Mouse (Mus musculus) forebrain, embryonic 10.5 days (tissue): ENCODE results near the gene Nfatc2. TPM values are rescaled to one million over a fixed set of nuclear protein-coding genes. Genes with fewer than 3 reads are reported as not detected.

ENCODE experiments used
- DNase-seq: peaks from one replicate; pipeline ENCODE4 v3.0.0-alpha.2; 2017; ENCODE audit warnings: low spot score; ENCODE audit errors: extremely low spot score
- H3K27ac ChIP-seq: fragments of 300-500 bp; sonication (generic); 2 replicates; pipeline ENCODE4 v1.5.1; 2016; ENCODE audit warnings: mild to moderate bottlenecking
- H3K27me3 ChIP-seq: fragments of 300-500 bp; sonication (generic); 2 replicates; pipeline ENCODE4 v1.6.1; 2016; ENCODE audit warnings: mild to moderate bottlenecking; ENCODE audit not compliant: poor library complexity, severe bottlenecking
- H3K36me3 ChIP-seq: fragments of 300-500 bp; sonication (generic); replicated peaks from 2 replicates; pipeline ENCODE4 v1.6.1; 2016; ENCODE audit warnings: mild to moderate bottlenecking, moderate library complexity
- H3K4me1 ChIP-seq: fragments of 300-500 bp; sonication (generic); 2 replicates; pipeline ENCODE4 v1.6.1; 2016
- H3K4me3 ChIP-seq: fragments of 300-500 bp; sonication (generic); 2 replicates; pipeline ENCODE4 v1.5.1; 2016; ENCODE audit warnings: mild to moderate bottlenecking, moderate library complexity
- H3K9me3 ChIP-seq: fragments of 300-500 bp; sonication (generic); 2 replicates; pipeline ENCODE4 v1.6.1; 2016; ENCODE audit warnings: mild to moderate bottlenecking, moderate library complexity
- WGBS: fragments of 180-500 bp; shearing (Covaris S2); methylation state at CpG from one replicate; pipeline ENCODE4 v1.1.7; 2016; 5-methylcytosine and 5-hydroxymethylcytosine counted together
- microRNA-seq: library from miRNA; unstranded; fragments of <30 nt; microRNA quantifications from one replicate; pipeline ENCODE4, GENCODE M21; 2017
- polyA plus RNA-seq: library from polyadenylated mRNA; unstranded; fragments of >200 nt; fragmentation: Nextera tagmentation; extraction: Ambion mirVana; gene quantifications from 2 replicates; pipeline ENCODE4 v1.2.1, GENCODE M21; 2016

Nfatc2 gene
- polyA plus RNA-seq, 1 experiment from 2014 or later: 0.53 TPM

DNA sequence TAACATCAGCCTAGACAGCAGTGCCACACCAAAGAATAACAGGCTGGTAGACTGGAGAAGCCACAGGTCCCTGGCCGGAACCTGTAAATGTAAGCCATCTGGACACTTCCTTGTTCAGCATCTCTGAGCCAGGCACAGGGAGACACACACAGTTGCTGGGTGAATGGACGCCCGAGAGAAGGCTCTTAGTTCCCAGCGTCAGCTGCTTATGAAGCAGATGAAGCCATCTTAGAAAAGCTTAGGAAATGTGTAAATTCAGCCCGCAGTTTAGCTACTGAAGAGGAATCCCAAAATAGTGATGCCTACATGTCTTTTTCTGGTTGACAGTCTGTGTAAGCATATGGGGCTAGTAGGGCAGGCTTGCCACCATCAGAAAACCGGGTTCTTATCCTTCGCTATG, 169.1 kb downstream of the Nfatc2 start:
- H3K9me3 ChIP-seq: peaks cover 9% of the 10 kb centered on the region; the same call in 1 of the 2 replicates
- H3K27me3 ChIP-seq: no peaks in the 10 kb centered on the region
- H3K4me1 ChIP-seq: no peaks in the 10 kb centered on the region
- no peak for DNase-seq
- no peak overlapping the region for H3K27ac ChIP-seq
- no peaks in the 10 kb centered on the region for H3K36me3 ChIP-seq
- WGBS: 92% methylated on average over 7 of the region's 7 CpGs
- H3K4me3 ChIP-seq: no peak overlapping the region

DNA sequence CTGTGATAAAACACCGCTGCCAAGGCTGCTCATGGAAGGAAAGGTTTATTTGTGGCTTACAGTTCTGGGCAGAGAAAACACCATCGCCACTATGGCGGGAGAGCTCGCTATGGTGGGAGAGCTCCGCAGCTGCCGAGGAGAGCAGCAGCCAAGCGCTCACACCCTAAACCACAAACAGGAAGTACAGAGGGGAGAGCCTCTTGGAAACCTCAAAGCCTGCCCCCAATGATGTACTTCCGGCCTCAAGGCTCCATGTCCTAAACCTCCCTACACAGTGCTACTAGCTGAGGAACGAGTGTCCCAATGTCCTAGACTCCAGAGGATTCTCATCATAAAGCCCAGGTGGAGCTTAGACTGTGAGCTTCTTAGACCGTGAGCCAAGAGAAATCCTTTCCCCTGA, 171.9 kb downstream of the Nfatc2 start:
- DNase-seq: no peak
- Histone ChIP-seq H3K36me3 (no peaks in the 10 kb centered on the region), H3K9me3 (peaks cover 14% of the 10 kb centered on the region; the same call in 1 of the 2 replicates), H3K27ac (no peak overlapping the region), H3K4me3 (no peak overlapping the region), H3K27me3 (peaks cover 8% of the 10 kb centered on the region; the same call in 1 of the 2 replicates), H3K4me1 (peaks cover 4% of the 10 kb centered on the region)
- 96% methylated on average over 10 of the region's 10 CpGs for WGBS

DNA sequence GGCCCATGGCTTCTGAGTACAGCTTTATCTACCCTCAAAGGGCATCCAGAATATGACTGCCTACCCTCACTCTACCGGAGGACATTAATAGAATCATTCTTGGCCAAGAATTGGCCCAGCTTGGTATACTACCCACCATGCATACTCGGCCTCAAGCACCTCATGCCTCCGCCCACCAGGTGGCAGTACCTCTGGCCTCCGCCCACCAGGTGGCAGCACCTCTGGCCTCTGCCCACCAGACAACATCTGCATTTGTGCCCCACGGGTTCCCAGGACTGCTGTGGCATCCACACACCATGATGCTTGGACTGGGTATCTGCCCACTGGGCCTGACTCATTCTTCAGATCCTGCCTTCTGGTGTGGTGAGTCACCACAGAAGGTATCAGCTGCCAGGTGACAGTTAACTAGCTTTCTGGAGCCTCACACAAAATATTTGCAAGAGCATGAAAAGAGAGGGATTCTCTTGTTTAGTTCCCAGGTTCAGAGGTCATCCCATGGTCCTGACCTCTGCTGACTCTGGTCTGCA, 173.0 kb downstream of the Nfatc2 start:
- Histone ChIP-seq H3K36me3 (no peaks in the 10 kb centered on the region), H3K4me3 (no peak overlapping the region), H3K27ac (no peak overlapping the region), H3K27me3 (peaks cover 12% of the 10 kb centered on the region; the same call in 1 of the 2 replicates), H3K9me3 (peaks cover 14% of the 10 kb centered on the region; the same call in 1 of the 2 replicates), H3K4me1 (peaks cover 10% of the 10 kb centered on the region)
- 94% methylated on average over 5 of the region's 5 CpGs for WGBS
- DNase-seq: no peak

Small RNAs within 50 kb of the gene (microRNA-seq; reads per million reads assigned to microRNA genes)
- not detected for gene Mir7004

Other genes starting within 250 kb of the Nfatc2 start
- 8.7 and 9.0 TPM in 2 replicates for gene Atp9a, start 140.8 kb upstream of the Nfatc2 start, polyA plus RNA-seq
- 35.3 and 39.1 TPM in 2 replicates for gene Sall4, start 166.3 kb upstream of the Nfatc2 start, polyA plus RNA-seq